Mouse (Mus musculus) C2C12 (cell line): ENCODE results near the gene Il27.

ENCODE experiments used
- CEBPB ChIP-seq: IDR thresholded peaks from one replicate; pipeline ENCODE4 v1.6.1; 2011; ENCODE audit warnings: low read depth, mild to moderate bottlenecking, control low read depth, moderate library complexity
- CTCF ChIP-seq: IDR thresholded peaks from one replicate; pipeline ENCODE4 v1.5.1; 2011; ENCODE audit not compliant: control insufficient read depth, insufficient read depth, insufficient read length

- no peak for TF ChIP-seq CTCF
- TF ChIP-seq CEBPB, result no peak
Observed at GRCm38 (mm10) chr7:126621452-126622359, 27.0 kb upstream of the Il27 start.
